Comparison of ENCODE assay signal across 24 mouse cellular contexts in the genomic region with DNA sequence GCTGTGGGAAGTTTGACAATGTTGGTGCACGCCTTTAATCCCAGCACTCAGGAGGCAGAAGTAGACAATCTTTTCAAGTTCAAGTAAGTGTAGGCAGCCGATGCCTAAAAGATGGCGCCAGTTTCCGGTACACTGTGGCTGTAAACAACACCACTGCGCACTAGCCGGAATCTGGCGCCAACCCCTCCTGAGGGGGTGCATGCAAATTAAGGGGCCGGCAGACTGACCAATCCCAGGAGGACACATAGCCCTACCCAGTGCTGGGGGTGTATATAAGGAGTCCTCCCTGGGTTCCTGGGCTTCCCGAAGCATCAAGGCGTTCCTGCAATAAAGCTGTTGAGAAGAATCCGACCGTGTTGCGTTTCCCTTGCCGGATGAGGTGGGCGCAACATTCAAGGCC.
"Had no signal": no experiment of that assay in that cellular context is flagged by ENCODE, and none has a peak within 500 bp of the region (broad histone marks: within the 10 kb centered on the region; RNA-seq: fewer than 3 reads in every experiment).

No protein-coding gene starts in this region.

- H3K36me3 ChIP-seq: heart, embryonic 13.5 days; heart, embryonic 15.5 days; hindbrain, embryonic 13.5 days; hindbrain, embryonic 15.5 days; limb, embryonic 13.5 days; limb, embryonic 15.5 days; liver, embryonic 12.5 days had no signal

- H3K4me1 ChIP-seq: hindbrain, embryonic 13.5 days; hindbrain, embryonic 15.5 days; limb, embryonic 13.5 days; limb, embryonic 15.5 days; liver, embryonic 12.5 days had no signal

- H3K4me2 ChIP-seq: heart, embryonic 11.5 days; heart, embryonic 13.5 days; heart, embryonic 15.5 days; hindbrain, embryonic 13.5 days; hindbrain, embryonic 15.5 days; limb, embryonic 13.5 days; limb, embryonic 15.5 days; liver, embryonic 12.5 days had no signal

- H3K9me3 ChIP-seq: heart, embryonic 15.5 days; hindbrain, embryonic 13.5 days; hindbrain, embryonic 15.5 days; limb, embryonic 13.5 days; limb, embryonic 15.5 days had no signal

- DNase-seq: gastrocnemius, postnatal 14 days; gastrocnemius, postnatal 36 days; heart, adult 11 months; heart, adult 2 months; heart, postnatal 14 days; heart, postnatal 36 days; kidney, adult 18-20 months; kidney, adult 8-10 months; kidney, postnatal 10 days; kidney, postnatal 25 days; kidney, postnatal 4 days; layer of hippocampus, postnatal 36 days; left cerebral cortex, postnatal 4 days had no signal

- H3K27ac ChIP-seq: heart, adult 2 months; heart, embryonic 13.5 days; heart, embryonic 15.5 days; hindbrain, embryonic 13.5 days; hindbrain, embryonic 15.5 days; hindbrain, postnatal 0 days; layer of hippocampus, adult 2 months; limb, embryonic 13.5 days; limb, embryonic 15.5 days; liver, embryonic 12.5 days had no signal

- H3K27me3 ChIP-seq: heart, embryonic 13.5 days; heart, embryonic 15.5 days; hindbrain, embryonic 13.5 days; hindbrain, embryonic 15.5 days; limb, embryonic 13.5 days; limb, embryonic 15.5 days; liver, embryonic 12.5 days had no signal

- ATAC-seq: hindbrain, postnatal 0 days; intestine, postnatal 0 days; liver, embryonic 12.5 days had no signal

- H3K4me3 ChIP-seq: heart, adult 2 months; heart, embryonic 13.5 days; heart, embryonic 15.5 days; hindbrain, embryonic 13.5 days; hindbrain, embryonic 15.5 days; layer of hippocampus, adult 2 months; limb, embryonic 13.5 days; limb, embryonic 15.5 days; liver, embryonic 12.5 days had no signal

- H3K9ac ChIP-seq: heart, embryonic 13.5 days; heart, embryonic 15.5 days; hindbrain, embryonic 13.5 days; hindbrain, embryonic 15.5 days; limb, embryonic 13.5 days; limb, embryonic 15.5 days; liver, embryonic 12.5 days had no signal
